Mouse (Mus musculus) heart, adult 2 months (tissue): Measurements from ENCODE around the gene Flt4.

Experiments
- CTCF ChIP-seq: fragments of 200-600 bp; IDR thresholded peaks from 2 replicates; pipeline ENCODE4 v1.8.1; 2022; ENCODE audit warnings: antibody characterized with exemption, mild to moderate bottlenecking, moderate library complexity
- EP300 ChIP-seq: fragments of 200-500 bp; IDR thresholded peaks from 2 replicates; pipeline ENCODE4 v1.6.1; 2011; ENCODE audit warnings: low read depth, low read length, control low read depth; ENCODE audit not compliant: insufficient read depth
- POLR2A ChIP-seq: fragments of 200-500 bp; IDR thresholded peaks from 2 replicates; pipeline ENCODE4 v1.6.1; 2011; ENCODE audit warnings: mild to moderate bottlenecking, low read depth, low read length, control low read depth; ENCODE audit not compliant: insufficient read depth

- TF ChIP-seq CTCF (no peak), EP300 (no peak), POLR2A (no peak)
Observed at GRCm38 (mm10) chr11:49697779-49698178, 88.7 kb downstream of the Flt4 start.
